Mouse (Mus musculus): Measurements from ENCODE around the gene Proca1. TPM values are rescaled to one million over a fixed set of nuclear protein-coding genes. Genes with fewer than 3 reads are reported as not detected.
"Not testable (repeated sequence)": the region's sequence is repeated elsewhere in the genome, so short reads cannot be mapped to it uniquely, and the experiment has no call there.

The Proca1 gene
- total and polyA plus RNA-seq, 2 experiments from 2014 or later, result 1.9 to 5.8 TPM

DNA sequence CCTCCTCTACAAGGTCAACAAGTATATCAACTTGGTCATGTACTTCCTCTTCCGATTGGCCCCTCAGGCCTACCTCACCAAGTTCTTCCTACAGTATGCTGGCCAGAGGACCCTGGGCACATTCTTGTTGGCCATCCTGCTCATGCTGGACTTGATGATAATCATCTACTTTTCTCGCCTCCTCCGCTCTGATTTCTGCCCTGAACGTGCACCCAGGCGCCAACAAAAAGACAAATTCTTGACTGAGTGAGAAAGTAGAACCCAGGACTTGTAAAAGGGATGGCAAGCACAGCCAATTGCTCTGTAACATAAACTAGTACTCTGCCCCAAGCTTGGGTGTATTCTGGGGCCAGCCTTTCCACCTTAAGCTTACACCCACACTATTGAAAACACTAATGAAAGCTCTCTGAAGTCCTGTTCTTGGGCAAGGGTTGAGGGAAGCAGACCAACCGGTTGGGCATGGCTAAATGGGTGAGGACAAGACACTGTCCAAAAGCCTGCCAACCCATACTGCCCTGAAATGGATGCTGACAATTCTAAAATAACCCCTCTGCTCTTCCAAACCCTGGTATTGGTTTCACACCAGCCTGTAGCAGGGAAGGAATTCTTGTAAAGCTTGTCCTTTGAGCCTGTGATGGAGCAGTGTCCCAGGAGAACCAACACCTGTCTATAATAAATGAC lies 13.0 kb upstream of the Proca1 start:
- WGBS, result 77% methylated on average over 6 of the region's 6 CpGs
- peaks cover 17% of the 10 kb centered on the region for H3K4me1 ChIP-seq (ENCODE audit: insufficient read depth, low read length)
- no peaks in the 10 kb centered on the region for H3K27me3 ChIP-seq (ENCODE audit: insufficient read depth, low read length)
- ATAC-seq (no peak), DNase-seq (ENCODE audit: low spot score) (no peak)
- H3K9ac ChIP-seq (replicated peaks; ENCODE audit: low read length), result no peak overlapping the region
- H3K9me3 ChIP-seq (ENCODE audit: low read length), result no peaks in the 10 kb centered on the region
- H3K36me3 ChIP-seq (ENCODE audit: insufficient read depth, low read length), result peaks cover 22% of the 10 kb centered on the region
- H3K4me3 ChIP-seq (ENCODE audit: low read length), result no peak overlapping the region
- H3K27ac ChIP-seq, result no peak overlapping the region
- TF ChIP-seq CTCF (IDR thresholded peaks at IDR 0.05; ENCODE audit: low read depth), result no peak
- H3K4me2 ChIP-seq (ENCODE audit: low read depth, low read length), result peak overlapping the region; percentile 59

DNA sequence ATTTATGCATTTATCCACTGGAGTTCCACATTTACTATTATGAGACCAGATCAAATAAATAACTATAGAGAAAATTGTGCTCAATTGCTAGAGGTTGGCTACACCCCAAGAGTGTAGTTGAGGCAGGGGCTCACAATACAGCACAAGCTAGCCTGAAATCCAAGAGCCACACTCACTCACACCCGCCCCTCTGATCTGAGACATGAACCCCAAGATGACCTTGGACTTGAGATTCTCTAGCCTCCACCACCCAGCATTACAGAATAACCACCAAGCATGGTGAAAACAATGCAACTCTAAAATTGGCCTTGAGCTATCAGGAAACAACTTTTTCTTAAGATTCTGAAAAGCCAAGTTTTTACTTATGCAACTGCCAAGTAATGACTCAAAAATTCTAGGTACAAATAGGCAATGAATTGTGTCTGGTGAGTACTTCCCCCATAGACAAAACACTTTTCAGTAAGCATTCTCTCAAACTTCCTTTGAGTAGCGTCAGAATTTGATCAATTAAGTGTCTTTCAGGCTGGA lies 11.3 kb upstream of the Proca1 start:
- peak overlapping the region; percentile 77 for H3K4me3 ChIP-seq (ENCODE audit: low read length)
- whole genome bisulfite sequencing, result 46% methylated on average over 2 of the region's 2 CpGs
- H3K9ac ChIP-seq (replicated peaks; ENCODE audit: low read length), result peak overlapping the region; percentile 75
- TF ChIP-seq CTCF (IDR thresholded peaks at IDR 0.05; ENCODE audit: low read depth), result no peak
- peak overlapping the region; percentile 70 for H3K4me2 ChIP-seq (ENCODE audit: low read depth, low read length)
- no peaks in the 10 kb centered on the region for H3K9me3 ChIP-seq (ENCODE audit: low read length)
- DNase-seq (ENCODE audit: low spot score) (no peak), ATAC-seq (no peak)
- H3K36me3 ChIP-seq (ENCODE audit: insufficient read depth, low read length), result peaks cover 22% of the 10 kb centered on the region
- peaks cover 17% of the 10 kb centered on the region for H3K4me1 ChIP-seq (ENCODE audit: insufficient read depth, low read length)
- no peaks in the 10 kb centered on the region for H3K27me3 ChIP-seq (ENCODE audit: insufficient read depth, low read length)
- H3K27ac ChIP-seq, result no peak overlapping the region

DNA sequence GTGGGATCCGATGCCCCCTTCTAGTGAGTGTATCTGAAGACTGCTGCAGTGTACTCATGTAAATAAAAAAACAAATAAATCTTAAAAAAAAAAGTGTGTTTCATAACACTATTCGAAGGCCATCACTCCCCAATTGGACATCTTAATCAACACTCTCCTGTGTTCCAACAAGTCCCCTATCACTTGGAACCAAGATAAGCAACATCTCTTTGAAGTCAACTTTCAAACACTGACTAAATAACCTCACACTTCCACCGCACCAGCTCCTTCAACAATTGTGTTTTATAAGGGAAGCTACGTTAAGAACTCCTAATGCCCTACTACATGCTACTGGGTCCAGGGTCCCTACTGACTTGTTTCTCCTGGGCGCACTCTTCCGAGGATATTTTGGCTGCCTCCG lies 10.7 kb upstream of the Proca1 start:
- Histone ChIP-seq H3K4me1 (ENCODE audit: insufficient read depth, low read length) (peaks cover 17% of the 10 kb centered on the region), H3K4me3 (ENCODE audit: low read length) (peak overlapping the region; percentile 77), H3K36me3 (ENCODE audit: insufficient read depth, low read length) (peaks cover 22% of the 10 kb centered on the region), H3K27me3 (ENCODE audit: insufficient read depth, low read length) (no peaks in the 10 kb centered on the region), H3K27ac (peak overlapping the region; percentile 95; the same call in 1 of the 2 replicates), H3K4me2 (ENCODE audit: low read depth, low read length) (peak overlapping the region; percentile 70), H3K9me3 (ENCODE audit: low read length) (no peaks in the 10 kb centered on the region), H3K9ac (replicated peaks; ENCODE audit: low read length) (peak overlapping the region; percentile 75)
- WGBS, result 9% methylated on average over 7 of the region's 7 CpGs
- DNase-seq (ENCODE audit: low spot score), result no peak
- no peak for ATAC-seq
- no peak for TF ChIP-seq CTCF (IDR thresholded peaks at IDR 0.05; ENCODE audit: low read depth)

DNA sequence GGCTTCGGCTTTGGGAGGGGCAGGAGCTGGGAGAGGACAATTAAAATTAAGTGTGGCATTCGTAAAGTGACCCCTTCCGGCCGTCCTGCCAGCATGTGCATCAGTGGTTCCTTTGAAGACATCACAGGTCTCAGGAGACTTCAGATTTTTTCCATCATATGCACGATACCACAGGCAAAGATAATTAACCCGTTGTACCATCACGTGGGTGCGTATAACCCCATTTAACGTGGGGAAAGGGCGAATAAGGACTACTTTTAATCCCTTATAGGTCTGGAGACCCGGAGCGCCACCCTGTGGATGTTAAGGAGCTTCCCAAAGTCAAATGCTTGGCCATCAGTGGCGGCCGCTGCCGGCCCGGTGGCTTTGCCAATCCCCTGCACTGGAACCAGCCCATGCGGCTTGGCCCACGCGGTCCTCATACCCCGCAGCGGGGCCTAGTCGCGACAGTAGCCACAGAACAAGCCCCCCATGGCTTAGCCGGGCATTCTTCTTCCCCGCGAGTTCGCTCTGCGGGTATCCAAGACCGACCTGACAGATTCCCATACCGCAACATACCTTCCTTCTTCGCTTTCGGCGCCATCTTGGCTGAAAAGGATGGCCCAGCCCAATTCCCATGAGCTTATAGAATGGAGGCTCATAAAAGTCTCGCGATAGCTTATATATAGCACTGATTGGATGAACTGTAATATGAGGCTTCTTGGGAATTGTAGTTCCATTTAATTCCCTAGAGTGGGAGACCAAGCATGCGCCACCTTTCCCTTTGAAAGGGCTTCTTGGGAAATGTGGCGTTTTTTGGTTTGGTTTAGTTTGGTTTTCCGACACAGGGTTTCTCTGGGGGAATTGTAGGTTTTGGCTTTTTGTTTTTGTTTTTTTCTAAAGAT lies 10.0 kb upstream of the Proca1 start, which contains the start of gene Rpl23a:
Gene Rpl23a (minus strand): TSS at position 624 of the 884 bp plus-strand sequence.
- Histone ChIP-seq H3K27me3 (ENCODE audit: insufficient read depth, low read length) (no peaks in the 10 kb centered on the region), H3K36me3 (ENCODE audit: insufficient read depth, low read length) (peaks cover 22% of the 10 kb centered on the region), H3K9ac (replicated peaks; ENCODE audit: low read length) (peak within 1 kb of the TSS; percentile 75), H3K4me3 (ENCODE audit: low read length) (peak within 1 kb of the TSS; percentile 77), H3K9me3 (ENCODE audit: low read length) (no peaks in the 10 kb centered on the region), H3K27ac (peak within 1 kb of the TSS; percentile 95), H3K4me1 (ENCODE audit: insufficient read depth, low read length) (peaks cover 17% of the 10 kb centered on the region), H3K4me2 (ENCODE audit: low read depth, low read length) (peak within 1 kb of the TSS; percentile 70)
- DNase-seq (ENCODE audit: low spot score) (peak; percentile 98), ATAC-seq (peak; percentile 91)
- WGBS, result under 1% methylated on average over 38 of the region's 38 CpGs
- TF ChIP-seq CTCF (IDR thresholded peaks at IDR 0.05; ENCODE audit: low read depth), result peak; percentile 66

DNA sequence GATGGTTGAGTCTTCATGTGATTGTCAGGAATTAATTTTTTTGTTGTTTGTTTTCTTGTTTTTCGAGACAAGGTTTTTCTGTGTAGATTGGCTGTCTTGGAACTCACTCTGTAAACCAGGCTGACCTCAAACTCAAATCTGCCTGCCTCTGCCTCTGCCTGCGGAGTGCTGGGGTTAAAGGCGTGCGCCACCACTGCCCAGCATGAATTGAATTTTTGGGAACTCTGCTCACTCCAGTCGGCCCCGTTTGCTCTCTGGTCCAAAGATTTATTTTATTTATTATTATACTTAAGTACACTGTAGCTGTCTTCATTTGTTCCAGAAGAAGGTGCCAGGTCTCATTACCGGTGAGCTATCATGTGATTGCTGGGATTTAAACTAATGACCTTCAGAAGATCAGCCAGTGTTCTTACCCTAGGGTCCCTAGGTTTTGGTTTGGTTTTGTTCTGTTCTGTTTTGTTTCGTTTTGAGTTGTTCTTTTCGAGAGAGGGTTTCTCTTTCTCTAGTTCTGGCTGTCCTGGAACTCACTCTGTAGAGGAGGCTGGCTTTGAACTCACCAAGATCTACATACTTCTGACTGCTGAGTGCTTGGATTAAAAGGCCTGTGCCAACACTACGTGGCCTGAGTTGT lies 9.2 kb upstream of the Proca1 start:
- no peak for DNase-seq (ENCODE audit: low spot score)
- H3K4me3 ChIP-seq (ENCODE audit: low read length), result peak overlapping the region; percentile 77
- no peak for TF ChIP-seq CTCF (IDR thresholded peaks at IDR 0.05; ENCODE audit: low read depth)
- no peaks in the 10 kb centered on the region for H3K27me3 ChIP-seq (ENCODE audit: insufficient read depth, low read length)
- H3K27ac ChIP-seq, result 0 out of 2 replicates have a peak overlapping the region, but pooled peaks have one; percentile 16
- 46% methylated on average over 10 of the region's 10 CpGs for WGBS
- H3K9ac ChIP-seq (replicated peaks; ENCODE audit: low read length), result no peak overlapping the region
- peaks cover 22% of the 10 kb centered on the region for H3K36me3 ChIP-seq (ENCODE audit: insufficient read depth, low read length)
- no peak for ATAC-seq
- H3K9me3 ChIP-seq (ENCODE audit: low read length), result no peaks in the 10 kb centered on the region
- H3K4me2 ChIP-seq (ENCODE audit: low read depth, low read length), result peak overlapping the region; percentile 70
- H3K4me1 ChIP-seq (ENCODE audit: insufficient read depth, low read length), result peaks cover 11% of the 10 kb centered on the region

DNA sequence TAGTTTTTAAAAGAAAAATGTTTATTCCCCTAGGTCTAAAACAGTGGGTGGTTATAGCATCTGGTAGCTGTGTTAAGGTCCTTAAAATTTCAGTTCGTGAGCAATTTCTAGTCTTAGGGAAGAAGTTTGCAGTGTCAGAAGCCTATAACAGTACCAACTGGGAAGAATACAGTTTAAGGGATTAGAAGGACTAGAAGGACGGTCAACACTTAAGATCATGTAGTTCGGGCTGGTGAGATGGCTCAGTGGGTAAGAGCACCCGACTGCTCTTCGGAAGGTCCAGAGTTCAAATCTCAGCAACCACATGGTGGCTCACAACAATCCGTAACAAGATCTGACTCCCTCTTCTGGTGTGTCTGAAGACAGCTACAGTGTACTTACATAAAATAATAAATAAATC lies 8.5 kb upstream of the Proca1 start:
- not testable (repeated sequence) for H3K4me3 ChIP-seq (ENCODE audit: low read length); H3K27me3 ChIP-seq (ENCODE audit: insufficient read depth, low read length); DNase-seq (ENCODE audit: low spot score); ATAC-seq; H3K9ac ChIP-seq (replicated peaks; ENCODE audit: low read length); H3K27ac ChIP-seq; H3K4me2 ChIP-seq (ENCODE audit: low read depth, low read length); H3K9me3 ChIP-seq (ENCODE audit: low read length)
- Histone ChIP-seq H3K36me3 (ENCODE audit: insufficient read depth, low read length) (peaks cover 18% of the 10 kb centered on the region), H3K4me1 (ENCODE audit: insufficient read depth, low read length) (peaks cover 11% of the 10 kb centered on the region)
- WGBS, result 92% methylated on average over 6 of the region's 6 CpGs

All from hindbrain, postnatal 0 days (tissue).